Mouse (Mus musculus) heart, postnatal 36 days (tissue): ENCODE data around the gene Engase. TPM values are rescaled to one million over a fixed set of nuclear protein-coding genes. Genes with fewer than 3 reads are reported as not detected.

ENCODE experiments used
- DNase-seq, 2 experiments: peaks; one replicate each; pipeline ENCODE4 v3.0.0; 2021 to 2022
- intact Hi-C: fragments of 180-260 bp; cut with DNase I; formaldehyde crosslinking; loops from one replicate; pipeline ENCODE4 v1.15.1; 2025
- total RNA-seq, 2 experiments: library from RNA; stranded (reverse); gene quantifications; 2 replicates each; pipeline ENCODE4 v1.2.3; 2021

Engase gene
- total RNA-seq, 2 experiments from 2014 or later, result 5.4 to 7.4 TPM

DNA sequence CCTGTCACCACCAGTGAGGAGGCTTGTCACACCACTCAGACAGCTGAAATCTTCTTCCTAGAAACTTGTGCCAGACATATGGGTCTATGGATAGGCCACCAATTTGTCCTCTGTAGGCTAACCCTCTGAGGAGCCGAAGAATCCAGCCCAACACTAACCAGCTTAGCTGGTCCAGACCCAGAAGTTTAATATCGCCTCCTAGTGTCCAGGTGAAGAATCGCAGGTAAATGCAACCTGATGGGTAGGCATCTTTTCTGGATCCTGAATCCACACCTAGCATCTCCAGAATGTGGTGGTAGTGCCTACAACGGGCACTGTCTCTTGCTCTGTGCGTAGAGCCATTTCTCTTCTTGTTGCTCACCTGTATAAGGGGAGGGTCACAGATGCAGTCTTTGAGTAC lies 43.6 kb downstream of the Engase start:
- intact Hi-C loops, result no loop called here

DNA sequence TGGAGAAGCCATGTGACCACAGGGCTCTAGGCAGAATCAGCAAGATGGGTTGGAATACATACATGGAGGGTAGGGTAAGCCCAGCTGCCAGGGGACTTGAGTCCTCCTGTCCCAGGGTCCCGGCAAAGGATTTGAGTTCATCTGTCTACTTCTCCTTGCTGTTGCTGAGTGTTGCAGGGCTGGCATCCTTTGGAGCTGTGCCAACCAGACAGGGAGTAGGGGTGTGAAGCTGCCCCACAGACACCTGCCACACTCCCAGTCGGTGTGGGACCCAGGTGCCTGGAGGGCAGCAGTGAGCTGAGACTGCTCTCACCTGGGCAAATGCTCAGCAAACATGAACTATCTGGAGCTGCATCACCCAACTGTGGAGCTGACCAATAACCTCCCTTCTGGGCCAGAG lies 44.3 kb downstream of the Engase start:
- intact Hi-C loops, result no loop called here
- DNase-seq, result no peak

More for the DNA sequence above, 43.6 kb downstream of the Engase start:
- no peak for DNase-seq

DNA sequence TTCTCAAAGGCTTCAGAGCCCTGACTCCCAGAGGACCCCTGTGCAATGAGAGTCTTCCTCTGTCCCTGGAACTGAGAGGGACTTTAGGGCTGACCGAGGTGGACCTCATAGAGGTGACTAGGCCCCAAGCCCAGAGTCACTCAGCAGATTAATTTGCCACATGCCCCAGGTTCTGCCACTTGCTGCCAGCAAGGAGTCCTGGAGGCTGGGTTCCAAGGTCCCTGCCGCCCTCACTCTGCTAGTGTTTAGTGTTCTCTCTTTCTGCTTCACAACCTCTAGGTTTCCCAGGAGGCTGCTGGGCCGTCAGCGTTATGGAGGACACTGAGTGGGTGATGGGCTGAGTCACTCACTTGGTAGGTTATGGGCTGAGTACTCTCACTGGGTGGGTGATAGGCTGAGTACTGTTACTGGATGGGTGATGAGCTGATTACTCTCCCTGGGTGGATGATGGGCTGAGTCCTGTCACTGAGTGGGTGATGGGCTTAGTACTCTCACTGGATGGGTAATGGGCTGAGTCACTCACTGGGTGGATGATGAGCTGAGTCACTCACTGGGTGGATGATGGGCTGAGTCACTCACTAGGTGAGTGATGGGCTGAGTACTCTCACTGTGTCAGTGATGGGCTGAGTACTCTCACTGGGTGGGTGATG lies 47.0 kb downstream of the Engase start:
- intact Hi-C loops, result no loop called here
- no peak for DNase-seq

DNA sequence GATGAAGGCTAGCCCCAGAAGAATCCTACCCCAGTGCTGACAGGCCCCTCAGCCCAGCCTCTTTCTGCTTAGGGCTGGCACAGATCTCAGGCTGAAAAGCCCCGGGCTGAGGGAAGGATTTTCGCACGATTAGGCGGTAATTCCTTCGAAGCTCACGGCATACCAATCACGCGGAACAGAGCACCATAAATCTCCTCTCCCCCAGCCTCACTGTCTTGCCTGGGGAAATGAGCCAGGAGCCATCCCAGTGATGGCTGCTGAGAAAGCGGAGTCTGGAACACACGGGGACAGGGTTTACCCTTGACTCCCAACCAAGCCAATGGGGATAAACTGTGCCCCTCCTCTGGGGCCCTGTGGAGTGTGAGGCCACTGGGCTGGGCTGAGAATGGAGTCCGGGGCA lies 48.4 kb downstream of the Engase start:
- no peak for DNase-seq
- intact Hi-C loops, result no loop called here

DNA sequence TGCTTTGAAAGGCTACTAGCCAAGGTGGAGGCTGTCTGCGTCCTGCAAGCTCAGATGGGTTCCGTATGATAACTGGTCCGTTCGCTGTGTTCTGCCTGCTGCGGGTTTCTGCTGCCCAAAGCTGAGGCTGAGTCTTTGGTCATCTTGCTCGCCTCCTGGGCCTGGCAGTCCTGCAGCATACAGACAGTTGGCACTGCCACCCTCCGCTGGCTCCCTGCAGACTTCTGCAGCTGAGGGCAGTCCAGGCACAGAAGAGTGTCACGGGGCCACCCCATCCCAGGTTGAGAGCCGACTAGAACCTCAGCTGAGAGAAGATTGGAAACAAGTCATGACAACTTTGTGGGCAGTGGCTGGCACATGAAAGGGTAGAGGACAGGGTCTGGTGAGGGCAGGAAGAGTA lies 52.1 kb downstream of the Engase start:
- intact Hi-C loops, result no loop called here

DNA sequence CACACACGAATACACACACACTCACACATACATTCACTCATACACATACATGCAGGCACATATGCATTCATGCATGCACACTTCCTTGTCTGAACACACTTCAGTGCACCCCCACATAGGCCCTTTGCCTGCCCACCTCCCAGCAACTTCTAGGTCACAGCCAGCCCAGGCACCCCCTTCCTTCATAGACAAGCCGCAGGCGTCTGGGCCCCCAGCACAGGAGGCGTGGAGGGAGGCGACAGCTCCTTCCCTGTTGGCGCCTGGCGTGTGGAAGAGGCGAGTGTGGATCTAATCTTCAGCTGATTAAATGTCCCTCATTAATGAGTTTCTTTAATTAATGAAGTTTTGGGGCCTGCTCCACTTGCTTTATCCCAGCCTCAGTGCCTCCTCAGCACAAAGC lies 53.7 kb downstream of the Engase start:
- DNase-seq, result no peak
- intact Hi-C loops, result no loop called here

More for the DNA sequence above, 52.1 kb downstream of the Engase start:
- no peak for DNase-seq

DNA sequence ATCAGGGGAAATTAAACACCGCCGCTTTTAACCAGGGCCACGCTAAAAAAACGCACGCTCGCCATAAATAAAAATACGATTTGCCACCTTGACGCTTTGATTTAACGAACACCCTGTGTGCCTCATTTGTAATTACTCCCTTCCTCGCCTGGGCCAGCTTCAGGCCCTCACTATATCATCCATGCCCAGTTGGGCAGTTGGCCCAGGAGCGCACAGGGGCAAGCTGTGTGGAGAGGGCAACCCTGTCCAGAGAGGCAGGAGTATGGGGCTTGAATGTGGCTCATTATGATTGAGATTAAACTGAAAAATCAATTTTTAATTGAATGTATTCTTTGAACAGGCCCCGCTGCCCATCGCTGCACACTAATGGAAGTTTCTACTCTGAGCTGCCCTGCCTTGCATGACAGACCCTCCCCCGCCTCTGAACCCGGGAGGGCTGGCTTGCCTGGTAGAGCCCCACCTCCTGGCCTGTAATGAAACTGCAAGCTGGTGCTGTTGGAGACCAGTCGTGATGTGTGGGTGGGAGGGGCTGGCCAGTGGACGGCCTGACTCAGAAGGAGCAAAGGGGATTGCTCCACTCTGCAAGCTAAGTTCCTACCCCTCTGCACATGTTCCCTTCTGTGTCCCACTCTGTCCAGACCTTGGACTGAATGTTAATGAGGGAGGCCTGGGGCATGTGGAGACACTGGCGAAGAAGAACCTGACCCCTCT lies 57.9 kb downstream of the Engase start:
- peak in 1 of 2 experiments; percentile 17 for DNase-seq

DNA sequence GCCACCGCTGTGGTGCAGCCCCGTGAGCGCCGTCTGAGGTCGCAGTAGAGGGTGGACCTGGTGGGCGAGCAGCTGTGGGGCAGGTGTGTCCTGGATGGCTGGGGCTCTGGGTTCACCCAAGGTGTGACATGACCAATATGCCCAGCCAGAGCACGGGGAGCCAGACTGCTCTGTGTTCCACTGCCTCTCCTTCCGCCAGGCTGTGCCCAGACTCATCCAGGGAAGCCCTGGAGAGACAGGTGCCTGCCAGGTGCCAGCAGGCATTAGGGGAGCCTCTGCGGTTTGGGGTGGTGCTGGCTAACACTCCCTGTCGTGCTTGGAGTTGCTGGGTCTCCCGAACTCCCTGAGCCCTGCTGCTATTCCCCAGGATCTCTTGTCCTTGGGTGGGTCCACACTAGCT lies 61.4 kb downstream of the Engase start:
- no peak for DNase-seq
- intact Hi-C loops, result no loop called here

More for the DNA sequence above, 57.9 kb downstream of the Engase start:
- intact Hi-C loops, result no loop called here

Other genes starting within 250 kb of the Engase start
- 10 to 100 TPM; 45.6 to 51.6 TPM for gene Cyth1, start 228.2 kb upstream of the Engase start, total RNA-seq
- 10 to 100 TPM; 12.6 to 15.2 TPM for gene Usp36, start 186.6 kb upstream of the Engase start, total RNA-seq
- under 1 TPM; 0.56 to 0.76 TPM for gene Cep295nl, start 134.3 kb upstream of the Engase start, total RNA-seq
- 100 to 1,000 TPM; 118 to 123 TPM for gene Timp2, start 121.1 kb upstream of the Engase start, total RNA-seq
- gene Lgals3bp, start 74.7 kb upstream of the Engase start, total RNA-seq, result 10 to 100 TPM; 26.2 to 48.2 TPM
- 10 to 100 TPM; 16.4 to 18.3 TPM for gene Cant1, start 57.7 kb upstream of the Engase start, total RNA-seq
- gene C1qtnf1, start 48.6 kb upstream of the Engase start, total RNA-seq, result 10 to 100 TPM; 19.8 to 24.5 TPM